Mouse (Mus musculus) ES-E14 (cell line): ENCODE results near the gene Tmem231. TPM values are rescaled to one million over a fixed set of nuclear protein-coding genes. Genes with fewer than 3 reads are reported as not detected.

ENCODE experiments used
- DNase-seq: peaks from one replicate; pipeline ENCODE4 v3.0.0-alpha.2; 2013; ENCODE audit warnings: low read depth, low spot score
- H3K27ac ChIP-seq: 2 replicates; pipeline ENCODE4 v1.5.1; 2012; ENCODE audit warnings: low read depth, mild to moderate bottlenecking, low read length, moderate library complexity, mixed read lengths; ENCODE audit not compliant: poor library complexity, insufficient read depth, severe bottlenecking
- H3K36me3 ChIP-seq: 2 replicates; pipeline ENCODE4 v1.6.1; 2012; ENCODE audit warnings: mild to moderate bottlenecking, low read length, moderate library complexity, mixed read lengths; ENCODE audit not compliant: control insufficient read depth, poor library complexity, insufficient read depth, severe bottlenecking
- H3K4me1 ChIP-seq, 2 experiments: fragments of 150-350 bp in 1 of 2; sonication (generic) in 1 of 2; 2 replicates each; pipeline ENCODE4 v1.6.1; 2012; ENCODE audit warnings: low read length in 2 of 2, mild to moderate bottlenecking in 1 of 2, mixed read lengths in 1 of 2; ENCODE audit not compliant: control insufficient read depth in 2 of 2, insufficient read depth in 2 of 2, poor library complexity in 1 of 2
- H3K4me3 ChIP-seq, 2 experiments: fragments of 150-350 bp in 1 of 2; sonication (generic) in 1 of 2; 2 replicates each; pipeline ENCODE4 v1.5.1; 2012; ENCODE audit warnings: low read length in 2 of 2, low read depth in 1 of 2, mild to moderate bottlenecking in 1 of 2, mixed read lengths in 1 of 2; ENCODE audit not compliant: insufficient read depth in 1 of 2, poor library complexity in 1 of 2, severe bottlenecking in 1 of 2
- H3K9ac ChIP-seq: 2 replicates; pipeline ENCODE4 v1.6.1; 2012; ENCODE audit warnings: low read depth, mild to moderate bottlenecking, low read length, mixed read lengths; ENCODE audit not compliant: poor library complexity, insufficient read depth, severe bottlenecking
- H3K9me3 ChIP-seq: fragments of 150-350 bp; sonication (generic); 2 replicates; pipeline ENCODE4 v1.6.1; 2012; ENCODE audit warnings: low read depth, mild to moderate bottlenecking, low read length; ENCODE audit not compliant: control insufficient read depth, insufficient read depth
- CHD2 ChIP-seq: IDR thresholded peaks from 2 replicates; pipeline ENCODE4 v1.6.1; 2014; ENCODE audit warnings: mild to moderate bottlenecking, low read depth, low read length, inconsistent platforms
- HCFC1 ChIP-seq: IDR thresholded peaks from 2 replicates; pipeline ENCODE4 v1.6.1; 2012; ENCODE audit warnings: low read length, inconsistent platforms, borderline replicate concordance; ENCODE audit not compliant: insufficient read depth
- MAFK ChIP-seq: IDR thresholded peaks from 2 replicates; pipeline ENCODE4 v1.6.1; 2014; ENCODE audit warnings: mild to moderate bottlenecking, low read depth, low read length, inconsistent platforms; ENCODE audit not compliant: insufficient read depth
- ZC3H11A ChIP-seq: IDR thresholded peaks from 2 replicates; pipeline ENCODE4 v1.6.1; 2012; ENCODE audit warnings: low read depth, mild to moderate bottlenecking, inconsistent platforms, low read length, borderline replicate concordance
- ZNF384 ChIP-seq: IDR thresholded peaks from 2 replicates; pipeline ENCODE4 v1.6.1; 2012; ENCODE audit warnings: low read depth, low read length, inconsistent platforms
- in situ Hi-C, 2 experiments: fragments of 600-800 bp; cut with MboI; formaldehyde crosslinking; loops; one replicate each; pipeline ENCODE4 v1.15.1; 2025; ENCODE audit warnings: low sequenced_read_pairs in 2 of 2, inconsistent platforms in 1 of 2; ENCODE audit not compliant: unreplicated experiment in 2 of 2
- total RNA-seq: library from RNA; depleted of rRNA; stranded (reverse); fragments of 300-350 nt; gene quantifications from 2 replicates; pipeline ENCODE4 v1.2.3, GENCODE M21; 2012

The Tmem231 gene
- total RNA-seq, 1 experiment = 30.3 TPM

DNA sequence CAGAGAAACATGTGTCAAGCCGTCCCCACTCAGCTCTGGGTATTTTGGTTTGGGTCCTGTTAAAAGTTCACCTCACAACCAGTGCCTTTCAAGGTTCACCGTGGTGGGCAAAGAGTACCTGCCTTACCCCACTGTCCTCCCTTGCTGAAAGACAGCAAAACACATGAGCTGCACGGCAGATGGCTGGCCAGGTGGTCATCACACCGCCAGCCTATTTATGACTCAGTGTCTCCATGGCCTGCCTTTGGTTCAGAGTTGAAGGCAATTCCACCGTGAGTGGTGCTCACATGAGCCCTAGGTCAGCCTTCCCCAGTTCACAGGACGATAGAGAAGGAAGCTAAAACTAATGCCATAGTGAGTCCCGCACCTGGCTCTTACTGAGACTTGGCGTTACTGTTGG, 14.3 kb upstream of the Tmem231 start:
- H3K9ac ChIP-seq = no peak overlapping the region
- DNase-seq = no peak
- in situ Hi-C loops = no loop called here
- H3K9me3 ChIP-seq = no peaks in the 10 kb centered on the region
- peaks cover 32% of the 10 kb centered on the region for H3K36me3 ChIP-seq
- peak overlapping the region; percentile 29; the same call in 1 of the 2 replicates for H3K27ac ChIP-seq
- peaks cover 12 to 14% of the 10 kb centered on the region in 2 experiments for H3K4me1 ChIP-seq
- no peak overlapping the region for H3K4me3 ChIP-seq
- TF ChIP-seq ZC3H11A (no peak), MAFK (no peak), ZNF384 (no peak), CHD2 (no peak), HCFC1 (no peak)

DNA sequence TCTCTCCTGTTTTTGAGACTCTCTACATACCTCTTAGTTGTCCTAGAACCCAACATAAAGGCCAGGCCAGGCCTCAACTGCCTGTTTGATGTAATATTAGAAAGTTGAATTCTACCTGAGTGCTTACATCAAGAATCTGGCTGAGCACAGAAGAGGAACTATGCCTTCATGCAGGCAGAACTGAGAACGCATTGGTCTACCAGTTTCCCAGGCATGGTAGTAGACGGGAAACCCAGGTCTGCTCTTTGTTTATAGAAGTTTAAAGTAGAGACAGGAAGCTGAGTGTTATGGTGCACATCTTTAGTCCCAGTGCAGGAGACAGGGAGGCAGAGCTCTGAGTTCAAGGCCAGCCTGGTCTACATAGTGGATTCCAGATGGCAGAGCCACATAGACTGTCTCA, 13.5 kb upstream of the Tmem231 start:
- Histone ChIP-seq H3K36me3 (peaks cover 33% of the 10 kb centered on the region), H3K27ac (no peak overlapping the region), H3K4me1 (peaks cover 12 to 15% of the 10 kb centered on the region in 2 experiments), H3K9me3 (no peaks in the 10 kb centered on the region), H3K9ac (no peak overlapping the region), H3K4me3 (no peak overlapping the region; a peak in 1 of 4 replicates)
- in situ Hi-C loops = no loop called here
- no peak for DNase-seq
- TF ChIP-seq CHD2 (no peak), ZC3H11A (no peak), MAFK (no peak), ZNF384 (no peak), HCFC1 (no peak)

DNA sequence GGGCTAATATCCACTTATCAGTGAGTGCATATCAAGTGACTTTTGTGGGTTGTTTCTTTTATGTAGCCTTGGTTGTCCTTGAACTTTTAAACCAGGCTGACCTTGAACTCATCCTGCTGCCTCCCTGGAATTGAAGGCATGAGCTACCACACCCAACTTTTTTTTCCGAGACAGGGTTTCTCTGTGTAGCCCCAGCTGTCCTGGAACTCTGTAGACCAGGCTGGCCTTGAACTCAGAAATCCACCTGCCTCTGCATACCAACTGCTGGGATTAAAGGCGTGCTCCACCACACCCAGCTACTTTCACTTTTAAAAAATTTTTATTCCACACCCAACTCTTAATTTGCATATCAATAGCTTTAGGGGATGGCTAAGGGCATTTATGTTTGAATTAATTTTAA, 9.9 kb upstream of the Tmem231 start:
- peak; percentile 84; the same call in 1 of the 2 replicates for TF ChIP-seq ZNF384
- TF ChIP-seq ZC3H11A = no peak
- DNase-seq = no peak
- H3K9ac ChIP-seq = no peak overlapping the region
- in situ Hi-C loops = no loop called here
- H3K27ac ChIP-seq = peak overlapping the region; percentile 79; the same call in 1 of the 2 replicates
- H3K4me3 ChIP-seq = no peak overlapping the region
- H3K4me1 ChIP-seq = peaks cover 15 to 16% of the 10 kb centered on the region in 2 experiments
- H3K9me3 ChIP-seq = no peaks in the 10 kb centered on the region
- peaks cover 25% of the 10 kb centered on the region for H3K36me3 ChIP-seq

DNA sequence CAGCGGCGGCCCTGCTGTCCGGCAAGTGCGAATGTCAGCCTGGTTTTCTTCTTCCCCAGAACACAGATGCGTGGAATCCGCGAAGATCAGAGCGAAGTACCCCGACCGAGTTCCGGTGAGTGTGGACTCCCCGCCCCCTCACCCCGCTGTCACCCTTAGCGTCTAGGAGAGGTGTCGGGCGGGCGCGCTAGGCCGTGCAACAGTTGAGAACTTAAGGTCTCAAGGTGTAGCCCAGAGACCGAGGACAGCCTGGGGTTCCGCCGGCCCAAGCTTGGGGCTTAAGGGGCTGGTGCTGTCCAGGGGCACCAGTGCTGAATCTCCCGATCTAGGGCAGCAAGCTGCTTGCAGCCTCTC, 7.4 kb upstream of the Tmem231 start:
- peak; percentile 52 for DNase-seq
- peaks cover 11 to 13% of the 10 kb centered on the region in 2 experiments for H3K4me1 ChIP-seq
- peak overlapping the region; percentile 91 for H3K4me3 ChIP-seq
- no peaks in the 10 kb centered on the region for H3K9me3 ChIP-seq
- peak overlapping the region; percentile 62 for H3K27ac ChIP-seq
- H3K36me3 ChIP-seq = peaks cover 19% of the 10 kb centered on the region
- peak overlapping the region; percentile 82 for H3K9ac ChIP-seq
- in situ Hi-C loops = no loop called here
- TF ChIP-seq ZNF384 (no peak), MAFK (no peak), CHD2 (no peak)

DNA sequence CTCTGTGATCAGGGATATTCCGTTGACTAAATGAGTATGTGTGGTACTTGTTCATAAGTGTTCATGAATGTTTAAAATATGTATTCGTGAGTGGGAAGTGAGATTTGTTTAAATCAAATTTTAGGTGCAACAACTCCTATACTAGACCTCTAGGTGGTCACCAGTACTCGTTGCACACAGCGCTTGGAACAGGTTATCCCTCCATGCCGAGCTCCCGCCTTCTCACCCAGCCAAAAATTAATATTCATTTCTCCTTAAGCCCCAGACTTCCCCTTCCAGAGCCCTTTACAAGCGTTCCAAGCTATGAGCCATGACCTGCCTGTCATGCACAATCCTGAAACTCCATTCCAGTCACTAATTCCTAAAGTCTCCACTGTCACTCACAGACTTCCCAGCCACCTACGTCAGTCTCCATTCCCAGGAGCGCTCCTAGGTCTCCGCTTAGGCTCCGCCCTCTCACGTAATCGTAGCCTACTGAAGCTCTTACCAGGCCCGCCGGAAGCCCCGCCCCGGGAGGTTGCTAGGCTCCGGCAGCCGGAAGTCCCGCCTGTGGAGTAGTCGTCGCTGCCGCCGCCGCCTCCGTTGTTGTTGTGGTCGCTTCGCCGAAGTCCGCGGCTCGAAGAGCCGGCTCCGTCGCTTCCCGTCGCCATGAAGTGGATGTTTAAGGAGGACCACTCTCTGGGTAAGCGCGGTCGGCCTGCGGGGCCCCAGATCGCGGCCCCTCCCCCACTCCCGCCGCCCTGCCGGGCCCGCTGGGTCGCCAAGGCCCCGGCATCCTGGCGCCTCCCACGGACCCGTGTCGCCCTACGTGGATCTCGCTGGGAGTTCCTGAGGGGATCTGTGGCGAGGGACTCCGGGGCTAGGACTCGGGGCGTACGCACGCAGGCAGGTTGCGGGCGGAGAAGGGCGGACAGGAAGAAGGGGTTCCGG, 6.8 kb upstream of the Tmem231 start, which contains the start of gene Gabarapl2:
Gene Gabarapl2, plus strand, starts transcription at position 533 of the 930 bp plus-strand sequence.
- peaks cover 12 to 13% of the 10 kb centered on the region in 2 experiments for H3K4me1 ChIP-seq
- peak within 1 kb of the TSS; percentile 76 for H3K27ac ChIP-seq
- no peak for TF ChIP-seq CHD2
- no peak for TF ChIP-seq ZNF384
- no peak for TF ChIP-seq ZC3H11A
- no peak for TF ChIP-seq MAFK
- H3K36me3 ChIP-seq = peaks cover 14% of the 10 kb centered on the region
- no peaks in the 10 kb centered on the region for H3K9me3 ChIP-seq
- DNase-seq = peak; percentile 99
- H3K4me3 ChIP-seq = peak within 1 kb of the TSS; percentile 91
- peak within 1 kb of the TSS; percentile 82 for H3K9ac ChIP-seq
- in situ Hi-C loops = no loop called here
